Mouse (Mus musculus) cerebellum, adult (tissue): ENCODE data around the gene Olfr1136.

ENCODE experiments used
- ATAC-seq: cut with Nextera tagmentation; 2 replicates; pipeline ENCODE4 v1.9.2; 2017; ENCODE audit warnings: mild to moderate bottlenecking, moderate library complexity, mixed read lengths; ENCODE audit not compliant: insufficient number of reproducible peaks, low FRiP score, low TSS enrichment

Olfr1136 gene

DNA sequence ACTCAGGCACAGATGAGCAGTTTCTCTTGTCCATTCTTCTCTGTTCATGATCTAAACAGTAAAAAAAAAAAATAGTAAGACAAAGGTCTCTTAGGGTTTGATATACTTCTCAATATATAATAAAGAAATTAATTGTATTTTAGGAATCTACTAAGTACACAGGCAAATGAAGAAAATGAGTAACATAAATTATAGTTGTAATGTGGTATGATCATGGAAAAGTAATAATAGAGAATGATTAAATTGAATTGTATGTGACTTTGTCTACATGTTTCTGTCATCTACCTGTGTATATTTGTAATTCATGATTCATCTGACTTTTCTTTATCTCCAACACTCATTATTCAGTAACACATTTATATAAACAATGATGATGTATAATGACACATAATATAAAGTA, at the start of gene Olfr1136:
Gene Olfr1136 (minus strand): TSS at position 101 of the 400 bp plus-strand sequence.
- ATAC-seq: no peak

- no peak for ATAC-seq
Measured at GRCm38 (mm10) chr2:87743452-87743851, 49.7 kb upstream of the Olfr1136 start, which contains the start of gene Olfr1140. Gene Olfr1140 (plus strand): TSS chr2:87743752.

DNA sequence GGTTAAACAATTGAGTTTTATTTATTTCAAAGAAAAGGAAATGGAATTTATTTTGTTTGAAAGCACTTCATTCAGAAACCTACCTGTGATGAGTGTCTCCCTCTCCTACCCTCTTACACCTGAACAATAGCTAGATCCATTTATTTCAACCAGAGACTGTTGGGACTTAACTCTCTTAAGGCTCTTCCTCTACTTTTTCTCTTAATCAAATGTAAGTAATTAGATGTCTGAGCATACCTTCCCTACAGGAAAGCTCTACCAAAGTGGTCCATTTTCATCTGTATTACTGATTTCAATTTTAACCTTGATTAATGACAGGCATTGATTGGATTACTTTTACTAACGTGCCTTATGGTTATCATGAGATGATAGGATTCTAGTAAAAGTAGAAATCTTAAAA, 46.1 kb upstream of the Olfr1136 start, which contains the start of gene Olfr1138:
Gene Olfr1138 (minus strand): TSS at position 101 of the 400 bp plus-strand sequence.
- no peak for ATAC-seq

- no peak for ATAC-seq
Measured at GRCm38 (mm10) chr2:87713079-87713478, 19.3 kb upstream of the Olfr1136 start, which contains the start of gene Olfr1137. Gene Olfr1137 (minus strand): TSS chr2:87713179.

DNA sequence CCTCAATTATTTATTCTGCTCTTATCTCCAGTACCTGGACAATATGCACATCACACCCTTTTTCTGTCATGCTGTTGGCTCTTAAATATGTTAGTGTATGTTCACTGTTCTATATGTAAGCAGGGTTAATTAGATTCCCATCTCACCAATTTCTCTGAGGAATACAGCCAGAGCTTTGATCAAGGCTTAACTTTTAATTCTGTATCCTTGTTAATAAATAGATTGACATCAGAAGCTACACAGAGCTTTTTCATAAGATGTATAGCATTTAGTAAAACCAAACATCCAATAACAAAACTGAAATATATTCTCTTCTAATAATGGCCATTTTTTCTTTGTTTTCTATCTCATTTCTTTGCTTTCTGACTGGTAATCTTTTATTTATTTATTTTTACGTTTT, 20.2 kb downstream of the Olfr1136 start, which contains the start of gene Olfr1135:
Gene Olfr1135 (minus strand): TSS at position 101 of the 400 bp plus-strand sequence.
- ATAC-seq: no peak

- no peak for ATAC-seq
Measured at GRCm38 (mm10) chr2:87658360-87658759, 35.4 kb downstream of the Olfr1136 start, which contains the start of gene Olfr1134. Gene Olfr1134 (minus strand): TSS chr2:87658460.

DNA sequence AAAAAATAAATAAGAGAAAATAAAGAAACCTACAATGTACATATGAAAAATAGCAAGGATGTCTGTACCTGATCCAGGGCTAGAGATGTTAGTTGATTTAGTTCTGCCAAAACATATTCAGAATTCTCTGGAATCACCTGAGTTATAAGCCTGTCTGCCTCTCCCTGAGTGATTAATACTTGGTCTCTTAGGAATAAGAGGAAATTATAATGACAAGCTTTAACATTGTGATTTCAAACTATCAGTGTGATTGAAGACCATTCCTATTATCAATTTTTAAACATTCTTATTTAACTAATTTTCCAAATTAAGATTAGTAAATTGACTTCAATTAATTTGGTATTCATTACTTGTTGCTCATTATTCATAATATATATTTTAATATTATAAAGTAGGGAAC, 46.5 kb downstream of the Olfr1136 start, which contains the start of gene Olfr1133:
Gene Olfr1133 (minus strand): TSS at position 101 of the 400 bp plus-strand sequence.
- ATAC-seq: no peak
